Mouse (Mus musculus) retina, postnatal 7 days (tissue): Measurements from ENCODE around the gene Hebp1.
A peak's percentile ranks its signal among the peaks of the same experiment; 100 is the strongest.

ENCODE experiments used
- DNase-seq: peaks from one replicate; pipeline ENCODE4 v3.0.0-alpha.2; 2012; ENCODE audit warnings: low read depth, low spot score

Hebp1 gene

GRCm38 (mm10) chr6:135116479-135116878 is 81.3 kb downstream of the Hebp1 start:
- DNase-seq, result no peak

GRCm38 (mm10) chr6:135113114-135113436 is 84.7 kb downstream of the Hebp1 start:
- no peak for DNase-seq

GRCm38 (mm10) chr6:135112411-135113113 is 85.3 kb downstream of the Hebp1 start:
- no peak for DNase-seq

- DNase-seq, result no peak
Observed at GRCm38 (mm10) chr6:135107014-135107413, 90.8 kb downstream of the Hebp1 start.

GRCm38 (mm10) chr6:135102736-135103303 is 95.0 kb downstream of the Hebp1 start:
- DNase-seq, result no peak

- no peak for DNase-seq
Observed at GRCm38 (mm10) chr6:135100787-135101472, 96.9 kb downstream of the Hebp1 start.

- DNase-seq, result no peak
Observed at GRCm38 (mm10) chr6:135092798-135093470, 104.9 kb downstream of the Hebp1 start.

- DNase-seq, result no peak
Observed at GRCm38 (mm10) chr6:135090661-135091060, 107.2 kb downstream of the Hebp1 start.

GRCm38 (mm10) chr6:135089786-135090185 is 108.0 kb downstream of the Hebp1 start:
- DNase-seq, result no peak

- peak; percentile 69 for DNase-seq
Observed at GRCm38 (mm10) chr6:135087721-135088451, 109.9 kb downstream of the Hebp1 start.
